Mouse (Mus musculus): Measurements from ENCODE around the gene Prkcd.

- TF ChIP-seq POLR2A (IDR thresholded peaks at IDR 0.05; ENCODE audit: control insufficient read depth, extremely low read depth, insufficient read depth, low read length, poor library complexity) (no peak), CTCF (IDR thresholded peaks at IDR 0.05; ENCODE audit: borderline replicate concordance, control insufficient read depth, extremely low read depth, insufficient read depth, low read length, poor library complexity) (no peak)
Observed at GRCm38 (mm10) chr14:30548131-30548720, 77.8 kb downstream of the Prkcd start, which contains the start of gene Tkt.

All from thymus, adult 2 months (tissue).